Mouse (Mus musculus) left cerebral cortex, adult 11 months (tissue): Measurements from ENCODE around the gene A2ml1.
"Not testable (repeated sequence)": the region's sequence is repeated elsewhere in the genome, so short reads cannot be mapped to it uniquely, and the experiment has no call there.

Source experiments
- DNase-seq: peaks from one replicate; pipeline ENCODE4 v3.0.0; 2022; ENCODE audit warnings: low spot score

The A2ml1 gene

DNA sequence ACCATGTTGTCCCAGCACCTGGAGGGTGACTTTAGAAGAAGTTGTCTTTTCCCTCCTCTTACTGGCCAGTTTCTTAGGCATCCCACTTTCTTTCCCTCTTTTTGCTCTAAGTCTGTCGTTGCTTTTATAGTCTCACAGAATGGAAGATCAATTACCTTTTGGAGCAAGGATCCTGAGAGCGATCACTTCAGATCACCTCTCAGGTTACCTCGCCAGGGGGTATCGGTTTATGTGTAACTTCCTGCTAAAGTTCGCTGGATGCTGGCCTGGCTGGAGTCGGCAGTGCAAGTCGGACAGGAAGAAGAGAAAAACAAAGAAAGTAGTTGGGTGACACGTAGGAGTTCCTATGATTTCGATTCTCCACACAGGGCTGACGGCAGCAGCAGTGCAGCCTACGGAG is at the start of gene A2ml1:
A2ml1 (minus strand) TSS at position 101 of the 400 bp plus-strand sequence.
- DNase-seq = no peak

DNA sequence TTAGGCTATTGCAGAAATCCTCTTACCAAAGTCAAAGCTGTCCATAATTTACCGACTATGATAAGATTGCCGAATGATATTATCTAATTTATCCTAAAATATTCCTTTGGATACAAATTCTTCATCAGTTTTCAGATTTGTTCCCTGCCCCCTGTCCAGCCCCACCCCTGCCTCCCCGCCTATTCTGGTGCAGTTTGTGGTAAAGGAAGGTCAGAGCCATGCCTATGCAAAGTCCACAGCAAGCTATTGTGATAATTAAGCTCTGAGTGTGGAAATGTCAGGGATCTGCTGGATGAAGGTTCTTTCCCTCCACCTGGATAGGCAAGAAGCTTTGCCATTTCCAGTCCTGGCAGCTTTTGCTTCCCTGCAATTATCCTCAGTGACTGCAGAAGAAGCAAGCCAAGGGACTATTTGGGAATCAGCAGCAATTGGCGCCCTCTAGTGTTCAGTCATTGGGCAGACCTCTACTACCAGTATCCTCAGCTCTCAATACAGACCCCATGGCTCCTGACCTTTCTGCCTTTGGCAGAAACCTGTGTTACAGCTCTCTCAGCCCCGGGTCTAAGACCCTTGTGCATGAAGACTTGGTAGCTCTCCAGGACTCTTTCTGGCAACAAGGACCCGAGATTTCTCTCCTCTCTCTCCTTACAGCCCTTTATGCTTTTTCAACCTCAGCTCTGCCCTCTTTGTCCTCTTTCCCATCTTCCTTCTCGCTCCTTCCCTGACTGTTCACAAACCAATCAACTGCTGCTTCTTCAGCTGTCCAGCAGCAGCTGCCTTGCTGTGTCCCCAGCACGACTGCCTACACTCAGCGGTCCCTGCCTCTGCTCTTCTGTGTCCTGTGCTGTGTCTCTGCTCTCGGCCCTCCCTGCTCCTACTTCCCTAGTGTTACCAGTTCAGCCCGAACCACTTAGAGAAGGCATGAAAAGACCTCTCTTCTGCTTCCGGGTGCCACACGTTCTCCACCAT is 48.6 kb upstream of the A2ml1 start:
- DNase-seq = peak; percentile 49

DNA sequence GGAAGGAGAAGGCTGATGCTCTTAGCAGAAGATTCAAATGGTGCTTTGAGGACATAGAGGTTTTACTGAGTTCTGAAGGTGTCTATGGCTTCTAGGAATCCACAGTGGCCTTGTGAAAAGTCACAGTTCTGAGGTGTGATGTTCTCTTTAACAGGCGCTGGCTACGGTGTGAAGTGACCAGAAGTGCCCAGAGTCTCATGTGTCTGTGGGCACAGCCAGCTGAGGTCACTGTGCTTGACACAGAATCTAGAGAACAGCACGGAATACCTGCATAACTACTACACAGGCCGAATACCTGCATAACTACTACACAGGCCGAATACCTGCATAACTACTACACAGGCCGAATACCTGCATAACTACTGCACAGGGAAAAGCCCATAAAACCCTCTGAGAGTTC is 43.8 kb upstream of the A2ml1 start:
- not testable (repeated sequence) for DNase-seq

DNA sequence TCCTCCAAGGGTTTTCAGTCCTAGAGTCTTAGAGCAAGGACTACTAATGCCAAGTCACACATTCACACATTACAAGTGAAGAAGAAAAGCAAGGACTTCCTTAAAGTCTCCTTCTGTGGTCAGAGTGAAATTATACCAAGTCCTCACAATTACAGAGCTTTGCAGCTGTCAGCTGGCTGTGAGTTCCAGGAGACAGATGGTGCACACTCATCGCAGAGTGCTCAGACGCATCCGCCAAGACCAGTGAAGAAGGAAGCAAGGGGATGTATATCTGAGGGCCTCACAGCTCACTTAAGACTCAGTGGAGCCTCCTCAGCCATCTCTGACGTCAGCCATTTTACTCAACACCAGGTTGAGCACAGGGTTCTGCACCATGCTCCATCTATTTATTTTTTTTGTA is 43.0 kb upstream of the A2ml1 start:
- no peak for DNase-seq

DNA sequence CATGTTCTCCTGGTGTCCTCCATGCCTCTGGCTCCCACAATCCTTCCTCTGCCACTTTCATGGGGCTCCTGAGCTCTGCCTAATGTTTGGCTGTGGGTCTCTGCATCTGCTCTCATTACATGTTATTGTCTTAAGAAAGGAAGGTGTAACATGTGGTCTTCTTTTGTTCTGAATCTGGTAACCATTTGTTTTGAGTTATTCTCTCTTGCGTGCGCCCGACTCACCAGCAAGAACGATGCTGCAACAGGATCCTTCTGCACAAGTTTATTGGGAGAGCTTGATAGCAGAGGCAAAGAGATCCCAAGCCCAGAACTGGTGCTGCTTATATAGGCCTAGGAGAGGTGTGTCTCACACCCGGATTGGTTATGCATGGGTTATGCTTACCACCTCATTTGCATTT is 42.0 kb upstream of the A2ml1 start, which contains the start of gene Klrb1a:
Klrb1a (minus strand) TSS at position 101 of the 400 bp plus-strand sequence.
- DNase-seq = not testable (repeated sequence)

DNA sequence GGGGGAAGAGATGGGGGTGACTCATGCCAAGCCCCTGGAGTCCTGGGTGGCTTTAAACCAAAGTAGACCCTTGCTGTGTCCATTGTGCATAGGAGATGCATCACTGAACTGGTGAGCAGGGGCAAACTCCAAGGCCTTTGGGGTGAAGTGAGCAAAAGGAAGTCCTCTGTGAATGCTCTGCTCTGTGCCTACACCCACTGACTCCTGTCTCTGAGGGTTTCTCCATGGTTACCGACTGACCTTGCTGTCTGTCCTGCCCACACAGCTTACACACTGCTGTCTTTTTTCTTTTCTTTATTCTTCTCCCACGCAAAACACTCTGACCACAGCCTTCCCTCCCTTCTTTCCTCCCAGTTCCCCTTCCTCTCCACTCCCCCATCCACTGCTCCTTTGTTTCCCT is 41.3 kb upstream of the A2ml1 start:
- no peak for DNase-seq

DNA sequence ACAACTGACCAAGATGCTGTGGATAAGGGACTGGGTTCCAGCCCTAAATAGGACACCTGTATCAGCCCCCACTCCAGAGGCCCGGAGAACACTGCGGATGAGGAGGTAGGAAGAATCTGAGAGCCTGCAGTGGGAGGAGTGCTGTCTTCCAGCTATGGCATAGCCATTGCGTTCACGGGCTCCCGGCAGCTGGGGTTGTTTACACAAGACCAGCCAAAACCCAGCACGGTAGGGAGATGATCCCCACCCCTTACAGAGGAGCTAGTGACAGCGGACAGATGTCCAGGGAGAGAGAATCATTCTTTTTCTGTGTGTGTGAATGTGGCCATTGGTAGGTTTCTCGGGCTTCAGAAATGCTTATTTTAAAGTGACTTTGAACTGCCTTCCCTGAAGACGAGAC is 24.9 kb upstream of the A2ml1 start:
- DNase-seq = no peak

DNA sequence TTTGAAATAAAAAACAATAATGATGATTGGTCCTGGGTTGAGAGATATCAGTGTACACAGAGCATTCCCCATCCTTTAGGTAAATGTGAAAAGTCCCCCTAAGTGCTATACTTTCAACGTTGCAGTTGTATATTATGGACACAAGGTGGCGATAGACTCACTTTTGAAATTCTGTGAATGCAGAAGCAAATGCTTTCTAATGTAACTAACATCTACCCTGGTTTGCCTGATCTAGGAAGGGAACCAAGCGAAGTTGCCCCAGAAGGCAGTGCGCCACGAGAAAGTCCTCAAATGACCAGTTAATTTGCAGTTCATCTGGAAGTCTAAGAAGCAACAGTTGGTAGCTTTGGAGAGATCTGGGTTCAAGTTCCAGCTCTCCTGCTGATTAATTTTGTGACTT is 23.1 kb upstream of the A2ml1 start:
- no peak for DNase-seq

DNA sequence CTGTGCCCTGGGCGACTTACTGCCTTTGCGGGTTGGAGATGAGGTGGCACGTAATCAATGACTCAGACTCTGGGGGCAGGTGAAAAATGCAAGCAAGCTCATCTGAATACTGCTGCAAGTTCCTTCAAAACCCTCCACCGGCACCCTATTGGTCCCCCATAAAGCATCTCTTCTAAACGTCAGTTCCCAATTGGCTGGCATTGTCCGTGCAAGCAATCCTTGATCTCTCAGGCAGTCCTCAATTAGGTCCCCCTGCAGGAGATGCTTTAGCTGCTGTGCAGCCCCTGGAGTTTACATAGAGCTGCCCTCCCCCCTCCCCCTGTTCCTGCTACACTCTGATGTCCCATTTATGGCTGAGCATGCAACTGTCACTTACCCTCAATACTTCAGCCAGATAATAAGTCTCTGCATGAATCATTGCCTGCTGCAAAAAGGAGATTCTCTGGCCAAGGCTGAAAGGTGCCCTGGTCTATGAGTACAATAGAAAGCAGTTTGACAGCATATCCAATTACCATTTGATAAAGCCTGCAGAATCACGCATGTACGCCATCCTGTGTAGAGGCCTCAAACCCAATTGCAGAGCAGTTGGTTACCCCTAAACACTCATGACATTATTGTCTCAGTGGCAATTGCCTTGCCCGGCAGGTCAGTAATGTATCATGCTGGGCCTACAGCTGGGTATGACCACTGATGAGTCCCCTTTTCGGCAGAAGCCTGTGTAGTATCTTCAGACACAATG is 21.2 kb upstream of the A2ml1 start:
- DNase-seq = no peak

DNA sequence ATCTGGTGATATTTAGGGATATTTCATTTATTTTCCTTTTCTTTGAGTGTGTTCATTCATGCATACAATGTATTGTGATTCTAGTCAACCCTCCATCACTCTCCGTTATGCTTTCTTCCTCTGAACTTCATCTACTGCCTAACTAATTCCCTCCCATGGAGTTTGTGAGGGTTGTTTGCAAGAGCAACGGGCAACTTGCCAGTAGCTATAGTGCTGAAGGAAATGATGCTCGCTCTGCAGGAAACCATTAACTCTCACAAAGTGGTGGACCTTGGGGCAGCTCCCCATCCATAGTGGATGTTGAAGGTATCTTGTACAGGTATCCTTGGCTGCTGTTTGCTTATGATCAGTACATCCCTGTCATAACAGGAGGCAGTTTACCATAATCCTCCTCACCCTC is 20.6 kb upstream of the A2ml1 start:
- no peak for DNase-seq

DNA sequence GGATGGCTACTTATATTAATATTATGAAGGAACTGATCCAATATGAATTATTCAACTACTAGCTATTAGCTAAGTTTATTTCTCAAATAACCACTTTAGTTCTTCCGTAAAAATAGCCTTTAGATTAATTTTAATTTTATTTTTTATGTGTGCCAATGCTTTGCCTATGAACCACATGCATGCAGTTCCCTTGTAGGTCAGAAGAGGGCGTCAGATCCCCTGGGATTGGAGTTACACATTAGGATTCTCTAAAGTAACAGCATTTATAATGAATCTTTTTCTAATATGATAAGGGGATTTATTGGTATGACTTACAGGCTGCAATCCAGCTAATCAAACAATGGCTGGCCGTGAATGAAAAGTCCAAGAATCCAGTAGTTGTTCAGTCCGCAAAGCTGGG is 18.1 kb upstream of the A2ml1 start:
- no peak for DNase-seq

DNA sequence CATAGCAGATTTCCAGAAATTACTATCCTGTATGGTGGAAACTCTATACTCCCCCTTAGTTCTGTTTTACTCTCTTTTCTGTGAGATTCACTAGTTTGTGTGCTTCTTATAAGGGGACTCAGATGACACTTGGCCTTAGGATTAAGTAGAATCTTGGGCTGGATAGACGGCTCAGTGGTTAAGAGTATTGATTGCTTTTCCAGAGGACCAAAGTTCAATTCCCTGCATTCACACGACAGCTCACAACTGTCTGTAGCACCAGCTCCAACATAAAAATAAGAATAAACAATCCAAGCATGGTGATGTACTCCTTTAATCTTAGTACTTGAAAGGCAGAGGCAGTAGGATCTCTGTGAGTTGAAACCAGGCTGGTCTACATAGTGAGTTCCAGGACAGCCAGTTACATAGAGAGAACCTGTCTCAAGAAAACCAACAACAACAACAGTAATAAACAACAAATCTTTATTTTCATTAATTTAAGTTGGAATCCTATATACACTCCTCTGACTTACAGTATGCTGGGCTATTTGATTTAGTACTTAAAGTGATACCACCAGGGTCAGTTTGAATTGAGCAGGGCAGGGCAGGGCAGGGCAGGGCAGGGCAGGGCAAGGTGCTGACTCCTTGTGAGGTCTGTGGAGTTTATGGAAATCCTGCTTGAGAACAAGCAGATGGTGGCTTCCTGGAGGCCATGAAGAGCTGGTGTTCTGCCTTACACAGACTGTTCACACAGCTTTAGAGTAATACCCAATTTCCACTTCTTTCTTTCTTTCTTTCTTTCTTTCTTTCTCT is 17.0 kb upstream of the A2ml1 start:
- no peak for DNase-seq

DNA sequence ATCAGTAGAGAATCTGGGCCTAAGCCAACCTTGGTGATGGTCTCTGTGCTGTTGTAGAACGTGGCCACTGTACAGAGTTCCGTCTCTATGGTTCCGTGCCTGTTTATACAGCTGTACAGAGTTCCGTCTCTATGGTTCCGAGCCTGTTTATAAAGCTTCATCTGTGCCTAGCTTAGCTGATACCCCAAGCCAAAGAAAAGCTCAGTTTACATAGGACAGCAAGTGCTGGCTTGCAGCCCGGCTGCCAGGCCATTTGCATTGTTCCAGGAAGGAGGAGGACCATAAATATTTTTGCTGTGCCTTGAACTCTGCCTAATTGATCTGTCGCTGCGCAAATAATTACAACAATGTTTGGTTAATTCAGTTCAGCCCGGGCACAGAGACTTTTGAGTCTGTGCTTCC is 15.7 kb upstream of the A2ml1 start:
- peak; percentile 22 for DNase-seq

DNA sequence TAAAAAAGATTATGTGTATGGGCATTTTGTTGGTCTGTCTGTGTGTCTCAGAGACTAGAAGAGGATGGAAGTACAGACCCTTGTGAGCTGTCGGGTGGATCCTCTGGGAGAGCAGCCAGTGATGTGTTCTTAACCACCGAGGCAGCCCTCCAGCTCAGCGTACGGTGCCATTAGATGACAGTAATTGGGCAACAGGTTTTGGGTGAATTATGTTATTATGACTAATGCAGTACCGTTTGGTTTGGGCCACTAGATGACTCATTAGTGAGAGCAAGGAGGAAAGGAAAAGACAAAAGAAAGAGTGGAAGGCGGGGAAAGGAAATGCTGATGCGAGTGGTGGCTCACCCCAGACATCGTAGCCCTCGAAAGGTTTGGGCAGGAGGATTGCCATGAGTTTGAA is 13.2 kb upstream of the A2ml1 start:
- no peak for DNase-seq

DNA sequence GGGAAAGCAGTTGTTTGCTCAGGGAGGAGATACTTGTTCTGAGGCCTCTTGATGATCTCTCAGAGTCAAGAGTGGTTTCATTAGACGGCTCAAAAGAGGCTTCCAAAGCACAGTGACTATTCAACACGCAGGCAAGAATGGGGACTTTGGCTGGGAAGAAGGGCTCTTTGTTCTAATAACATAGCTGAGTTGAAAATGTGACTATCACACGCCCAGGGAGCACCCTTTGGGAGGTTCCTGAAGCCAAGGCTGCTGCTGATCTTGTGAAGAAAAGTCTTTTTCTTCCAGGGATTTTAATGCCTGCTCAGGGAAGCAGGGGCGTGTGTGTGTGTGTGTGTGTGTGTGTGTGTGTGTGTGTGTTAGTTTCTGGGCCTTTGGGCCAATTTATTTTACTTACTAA is 8.0 kb upstream of the A2ml1 start:
- DNase-seq = no peak

DNA sequence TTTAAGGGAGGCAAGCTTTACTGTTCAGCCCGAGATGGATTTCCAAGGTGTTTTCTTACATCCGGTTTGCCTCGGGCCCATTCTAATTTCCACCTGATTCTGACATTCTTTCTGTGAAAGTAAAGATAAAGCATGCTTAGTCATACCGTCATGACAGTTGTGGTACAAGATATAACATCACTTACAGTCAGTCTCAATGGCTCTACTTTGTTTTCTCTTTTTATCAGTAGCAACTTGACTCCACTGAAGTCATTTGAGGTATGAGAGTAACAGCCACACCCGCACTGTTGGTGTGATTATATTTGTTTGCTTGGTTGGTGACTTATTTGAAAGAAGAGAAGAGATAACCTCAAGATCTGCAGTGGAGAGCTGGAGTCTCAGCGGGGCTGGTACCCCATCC is 6.2 kb upstream of the A2ml1 start:
- no peak for DNase-seq

DNA sequence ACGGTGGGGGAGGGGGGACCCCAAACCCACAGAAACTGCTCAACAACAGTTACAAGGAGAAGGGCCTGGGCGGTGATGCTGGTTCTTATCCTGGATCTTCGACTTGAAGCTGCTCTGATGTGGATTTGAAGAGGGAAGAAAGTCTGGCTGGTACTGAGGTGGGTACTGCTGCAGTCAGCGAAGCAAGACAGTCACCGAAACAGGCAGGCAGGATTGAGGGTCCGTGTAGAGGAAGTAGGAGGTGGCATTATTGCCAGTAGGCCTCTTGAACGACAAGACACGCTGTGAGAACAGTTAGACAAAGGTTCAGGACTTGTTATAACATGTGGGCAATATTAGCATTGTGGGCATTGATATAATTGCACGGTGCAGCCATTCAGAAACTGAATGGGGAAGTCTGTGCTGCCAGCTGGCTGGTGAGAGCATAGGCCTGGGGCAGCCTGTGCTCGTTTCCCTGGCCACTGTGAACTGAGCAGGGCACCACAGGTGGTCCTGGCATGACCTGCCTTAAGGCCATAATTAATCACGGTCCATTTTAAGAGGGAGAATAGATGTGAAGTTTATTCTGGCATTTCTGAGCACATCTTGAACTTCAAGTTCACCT is 4.3 kb upstream of the A2ml1 start:
- DNase-seq = no peak

DNA sequence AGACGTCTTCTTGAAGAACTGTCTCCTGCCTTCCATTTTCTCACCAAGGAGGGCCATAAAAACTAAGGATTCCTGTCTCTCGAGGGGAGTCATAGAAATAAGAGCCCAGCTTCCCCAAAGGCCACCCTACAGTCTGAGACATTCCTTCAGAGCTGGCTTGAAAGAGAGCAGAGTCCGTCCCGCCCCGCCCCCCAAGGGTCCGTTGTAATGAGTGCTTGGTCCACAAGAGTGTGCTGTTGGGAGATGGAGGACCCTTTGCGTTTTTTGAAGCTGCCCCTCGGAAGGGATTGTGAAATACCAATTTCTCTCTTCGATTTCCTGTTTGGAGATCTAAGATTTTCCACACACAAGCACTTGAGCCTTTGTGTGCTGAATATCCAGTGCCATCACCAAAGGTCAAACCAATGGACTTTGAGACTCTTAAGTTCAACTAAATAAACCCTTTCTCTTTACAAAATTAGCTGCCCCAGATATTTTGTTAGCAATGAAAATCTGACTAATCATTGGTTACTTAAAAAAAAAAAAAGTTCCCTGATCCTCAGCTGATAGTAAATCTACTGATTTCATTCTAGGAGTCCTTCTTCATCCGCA is 2.8 kb upstream of the A2ml1 start:
- DNase-seq = no peak

DNA sequence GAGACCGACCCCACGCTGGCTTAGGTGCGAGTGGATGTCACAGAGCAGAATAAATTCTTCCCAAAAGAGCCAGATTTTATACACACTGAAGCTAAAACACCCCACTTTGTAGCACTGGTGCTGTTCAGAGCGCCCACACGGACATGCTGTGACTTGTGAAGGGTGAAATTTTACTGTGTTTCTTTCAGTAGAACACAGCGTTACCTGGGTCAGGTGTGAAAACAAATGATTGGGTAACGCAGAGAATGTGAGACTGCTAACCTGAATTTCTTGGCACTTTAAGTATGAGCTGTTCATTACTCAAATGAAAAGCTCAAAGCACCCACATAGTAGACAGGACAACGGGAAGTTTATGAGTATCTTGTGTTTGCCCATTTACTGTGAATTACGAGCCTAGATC is 4.1 kb downstream of the A2ml1 start:
- DNase-seq = no peak

DNA sequence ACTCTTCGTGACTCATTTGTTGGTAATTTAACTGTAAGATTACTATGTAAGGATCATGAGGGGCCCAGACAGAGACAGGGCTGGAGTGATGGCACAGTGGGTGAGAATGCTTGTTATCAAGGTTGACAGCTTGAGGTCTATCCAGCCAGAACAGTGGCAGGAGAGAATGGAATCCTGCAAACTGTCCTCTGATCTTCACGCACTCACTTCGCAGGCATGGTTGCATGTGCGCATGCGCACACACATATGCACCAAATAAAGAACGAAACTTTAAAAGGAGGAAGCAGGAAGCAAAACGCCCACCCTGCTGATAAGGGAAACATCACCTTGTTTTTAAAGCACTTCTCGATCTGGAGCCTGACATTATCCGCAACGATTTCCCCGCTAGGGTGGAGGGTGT is 14.8 kb downstream of the A2ml1 start:
- no peak for DNase-seq

DNA sequence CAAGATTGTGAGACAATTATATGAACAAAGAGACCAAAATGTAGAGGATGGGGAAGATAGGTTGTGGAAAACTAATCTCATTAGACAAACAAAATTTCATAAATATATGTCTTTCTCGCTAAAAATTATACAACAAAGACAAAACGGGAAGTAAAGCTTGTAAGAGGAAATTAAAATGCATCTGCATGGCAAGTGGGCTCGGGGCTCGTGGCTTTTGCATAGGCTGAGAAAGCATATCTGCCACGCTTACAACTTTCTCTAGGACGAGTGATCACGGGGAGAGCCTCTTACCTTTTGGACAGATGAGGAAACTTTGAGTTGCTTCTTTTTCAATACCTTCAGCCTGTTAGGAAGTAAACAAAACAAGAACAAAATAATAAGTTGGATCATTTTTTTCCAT is 27.4 kb downstream of the A2ml1 start:
- no peak for DNase-seq
